Comparison of ENCODE assay signal across 26 mouse cellular contexts in the genomic region with DNA sequence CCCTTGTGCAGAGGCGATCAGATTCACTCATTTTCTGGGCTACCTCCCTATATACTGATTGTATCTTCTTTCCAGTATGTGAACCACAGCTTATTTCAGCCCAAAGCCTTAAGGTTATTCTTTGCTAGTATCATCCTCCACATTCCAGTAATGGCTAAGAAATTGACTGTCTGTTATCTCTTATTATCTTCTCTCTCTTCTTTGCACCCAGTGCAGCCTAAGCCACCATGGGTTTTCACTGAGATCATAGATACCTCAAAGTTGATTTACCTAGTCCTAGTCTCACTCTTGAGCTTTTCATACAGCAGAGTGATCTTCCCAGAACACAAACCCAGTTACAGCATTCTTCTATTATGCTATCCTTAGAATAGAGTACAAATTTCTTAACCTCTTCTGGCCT.
DNase-seq lines count a peak whose midpoint lies in the region; ATAC-seq and TF ChIP-seq lines count a peak whose summit lies in the region.
"Had no signal": no experiment of that assay in that cellular context is flagged by ENCODE, and none has a peak within 500 bp of the region (broad histone marks: within the 10 kb centered on the region; RNA-seq: fewer than 3 reads in every experiment).

No protein-coding gene starts in this region.

- WGBS in liver, embryonic 12.5 days (ENCODE audit: insufficient replicate concordance), result 33% methylated on average over 1 of the region's 1 CpGs
- 39% methylated on average over 1 of the region's 1 CpGs for WGBS in liver, postnatal 0 days (ENCODE audit: insufficient replicate concordance)
- WGBS in liver, embryonic 14.5 days (ENCODE audit: insufficient replicate concordance), result 33% methylated on average over 1 of the region's 1 CpGs
- 94% methylated on average over 1 of the region's 1 CpGs for whole genome bisulfite sequencing in forebrain, embryonic 14.5 days

- peak; percentile 58; the same call in 1 of the 2 replicates for ATAC-seq in liver, embryonic 12.5 days
- no peak for ATAC-seq in liver, postnatal 0 days
- ATAC-seq in liver, embryonic 14.5 days (ENCODE audit: insufficient read depth), result 0 out of 2 replicates have a peak, but pooled peaks have one; percentile 22
- ATAC-seq in forebrain, embryonic 14.5 days, result no peak
- ATAC-seq: CD4-positive, CD25-positive, alpha-beta regulatory T cell, adult 4 months; forebrain, embryonic 15.5 days; forebrain, postnatal 0 days had no signal

- no peak overlapping the region for H3K27ac ChIP-seq in liver, embryonic 12.5 days
- no peak overlapping the region for H3K27ac ChIP-seq in liver, postnatal 0 days (ENCODE audit: low read depth)
- no peak overlapping the region for H3K27ac ChIP-seq in liver, embryonic 14.5 days
- no peak overlapping the region for H3K27ac ChIP-seq in forebrain, embryonic 14.5 days (ENCODE audit: low read depth, low read length)
- H3K27ac ChIP-seq: embryonic facial prominence, embryonic 13.5 days; embryonic facial prominence, embryonic 15.5 days; forebrain, embryonic 10.5 days; forebrain, embryonic 12.5 days; forebrain, embryonic 15.5 days had no signal

- no peaks in the 10 kb centered on the region for H3K36me3 ChIP-seq in liver, embryonic 12.5 days
- H3K36me3 ChIP-seq in liver, postnatal 0 days (replicated peaks; ENCODE audit: insufficient read depth, low read length), result no peaks in the 10 kb centered on the region
- H3K36me3 ChIP-seq in liver, embryonic 14.5 days (replicated peaks; ENCODE audit: control insufficient read depth, insufficient read depth, low read depth), result no peaks in the 10 kb centered on the region
- no peaks in the 10 kb centered on the region for H3K36me3 ChIP-seq in forebrain, embryonic 14.5 days (ENCODE audit: control insufficient read depth, insufficient read depth, low read length)
- H3K36me3 ChIP-seq: embryonic facial prominence, embryonic 13.5 days; embryonic facial prominence, embryonic 15.5 days; forebrain, embryonic 10.5 days; forebrain, embryonic 12.5 days; forebrain, embryonic 15.5 days had no signal

- no peak overlapping the region for H3K4me2 ChIP-seq in liver, embryonic 12.5 days
- no peak overlapping the region for H3K4me2 ChIP-seq in liver, postnatal 0 days (ENCODE audit: low read depth, low read length)
- H3K4me2 ChIP-seq in liver, embryonic 14.5 days (ENCODE audit: low read depth), result no peak overlapping the region
- no peak overlapping the region for H3K4me2 ChIP-seq in forebrain, embryonic 14.5 days (ENCODE audit: low read length)
- H3K4me2 ChIP-seq: embryonic facial prominence, embryonic 13.5 days; embryonic facial prominence, embryonic 15.5 days; forebrain, embryonic 12.5 days; forebrain, embryonic 15.5 days had no signal

- H3K4me1 ChIP-seq in liver, embryonic 12.5 days, result peaks cover 52% of the 10 kb centered on the region
- peaks cover 12% of the 10 kb centered on the region for H3K4me1 ChIP-seq in liver, postnatal 0 days (ENCODE audit: insufficient read depth)
- H3K4me1 ChIP-seq in liver, embryonic 14.5 days (replicated peaks; ENCODE audit: control insufficient read depth in 2 of 2, insufficient read depth in 2 of 2, low read length in 1 of 2), result peaks cover 30 to 32% of the 10 kb centered on the region in 2 experiments
- H3K4me1 ChIP-seq in forebrain, embryonic 14.5 days (ENCODE audit: control insufficient read depth, insufficient read depth, low read length), result no peaks in the 10 kb centered on the region

- TF ChIP-seq EP300 in liver, postnatal 0 days (IDR thresholded peaks at IDR 0.05; ENCODE audit: low read depth), result no peak
- TF ChIP-seq EP300 in liver, embryonic 14.5 days (IDR thresholded peaks at IDR 0.05; ENCODE audit: low read depth), result no peak

- H3K9ac ChIP-seq in liver, embryonic 12.5 days, result no peak overlapping the region
- H3K9ac ChIP-seq in liver, postnatal 0 days (replicated peaks), result no peak overlapping the region
- no peak overlapping the region for H3K9ac ChIP-seq in liver, embryonic 14.5 days (replicated peaks)
- no peak overlapping the region for H3K9ac ChIP-seq in forebrain, embryonic 14.5 days (ENCODE audit: low read length)
- H3K9ac ChIP-seq: embryonic facial prominence, embryonic 13.5 days; embryonic facial prominence, embryonic 15.5 days; forebrain, embryonic 12.5 days; forebrain, embryonic 15.5 days; forebrain, postnatal 0 days had no signal

- no peak for DNase-seq in liver, postnatal 0 days
- no peak for DNase-seq in liver, embryonic 14.5 days (ENCODE audit: low read depth in 3 of 3, low spot score in 3 of 3)
- no peak for DNase-seq in liver
- DNase-seq in forebrain, embryonic 14.5 days (ENCODE audit: low spot score), result no peak
- DNase-seq: adrenal gland, adult 2 months; adrenal gland, postnatal 10 days; adrenal gland, postnatal 25 days; B cell, adult 2 months; cerebellum, adult 11 months; cerebellum, adult 18-20 months; cerebellum, adult 8-10 months; cerebellum, adult 9-11 months; cerebellum, postnatal 14 days; cerebellum, postnatal 36 days; embryo, embryonic 11 days; forebrain, postnatal 0 days had no signal

- no peak overlapping the region for H3K4me3 ChIP-seq in liver, embryonic 12.5 days
- no peak overlapping the region for H3K4me3 ChIP-seq in liver, postnatal 0 days (ENCODE audit: low read depth, low read length)
- H3K4me3 ChIP-seq in liver, embryonic 14.5 days (ENCODE audit: insufficient read depth in 1 of 2, low read depth in 2 of 2, low read length in 2 of 2), result no peak overlapping the region
- no peak overlapping the region for H3K4me3 ChIP-seq in forebrain, embryonic 14.5 days (ENCODE audit: low read depth, low read length)
- H3K4me3 ChIP-seq: embryonic facial prominence, embryonic 13.5 days; embryonic facial prominence, embryonic 15.5 days; erythroblast, embryonic 14.5 days; forebrain, embryonic 10.5 days; forebrain, embryonic 12.5 days; forebrain, embryonic 15.5 days had no signal

- TF ChIP-seq CTCF in liver, postnatal 0 days (IDR thresholded peaks at IDR 0.05; ENCODE audit: low read depth), result no peak
- TF ChIP-seq CTCF in liver, embryonic 14.5 days (IDR thresholded peaks at IDR 0.05; ENCODE audit: low read depth), result no peak

- no peaks in the 10 kb centered on the region for H3K9me3 ChIP-seq in liver, embryonic 12.5 days (replicated peaks)
- no peaks in the 10 kb centered on the region for H3K9me3 ChIP-seq in liver, postnatal 0 days (ENCODE audit: low read length)
- no peaks in the 10 kb centered on the region for H3K9me3 ChIP-seq in liver, embryonic 14.5 days (ENCODE audit: control insufficient read depth, low read length)
- H3K9me3 ChIP-seq in forebrain, embryonic 14.5 days (replicated peaks; ENCODE audit: control insufficient read depth, low read length), result no peaks in the 10 kb centered on the region
- H3K9me3 ChIP-seq: embryonic facial prominence, embryonic 13.5 days; embryonic facial prominence, embryonic 15.5 days; forebrain, embryonic 10.5 days; forebrain, embryonic 12.5 days; forebrain, embryonic 15.5 days; G1E had no signal

- H3K27me3 ChIP-seq in liver, embryonic 12.5 days (replicated peaks), result no peaks in the 10 kb centered on the region
- no peaks in the 10 kb centered on the region for H3K27me3 ChIP-seq in liver, postnatal 0 days (ENCODE audit: insufficient read depth, low read length)
- H3K27me3 ChIP-seq in liver, embryonic 14.5 days (ENCODE audit: control insufficient read depth, insufficient read depth, low read length), result no peaks in the 10 kb centered on the region
- no peaks in the 10 kb centered on the region for H3K27me3 ChIP-seq in forebrain, embryonic 14.5 days (replicated peaks; ENCODE audit: control insufficient read depth, insufficient read depth, low read length)
- H3K27me3 ChIP-seq: CH12.LX; embryonic facial prominence, embryonic 13.5 days; embryonic facial prominence, embryonic 15.5 days; forebrain, embryonic 12.5 days; forebrain, embryonic 15.5 days had no signal

Comparison
In these comparisons a context has a peak if more than half of its experiments do, and no peak if none do; other contexts are left out.
1. ATAC-seq: peak in liver, embryonic 12.5 days (single experiment) and liver, embryonic 14.5 days (single experiment); none in liver, postnatal 0 days (single experiment) and forebrain, embryonic 14.5 days (single experiment).